Mouse (Mus musculus) spleen, postnatal 10 days (tissue): ENCODE measurements around the gene Slc22a23.

Experiments
- DNase-seq, 2 experiments: peaks; one replicate each; pipeline ENCODE4 v3.0.0; 2021 to 2022; ENCODE audit warnings: low spot score in 2 of 2

The Slc22a23 gene

DNA sequence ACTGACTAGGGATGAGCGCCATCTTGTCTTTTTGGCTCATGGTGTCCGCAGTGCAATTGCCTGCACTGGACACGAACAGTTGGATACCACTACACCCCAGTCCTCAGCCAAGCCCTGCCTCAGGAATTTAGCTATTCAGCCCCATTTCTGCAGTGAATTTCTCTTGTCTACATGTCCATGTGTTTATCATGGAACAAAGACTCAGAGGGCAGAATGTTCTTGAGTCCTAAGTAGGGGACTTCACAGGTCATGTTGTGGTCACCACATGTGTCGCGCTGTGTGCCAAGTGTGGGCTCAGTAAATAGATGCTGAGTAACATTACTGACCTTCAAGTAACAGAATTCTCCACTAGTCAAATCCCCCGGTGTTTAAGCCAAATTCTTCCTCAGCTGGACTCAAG lies 109.9 kb downstream of the Slc22a23 start:
- no peak for DNase-seq

DNA sequence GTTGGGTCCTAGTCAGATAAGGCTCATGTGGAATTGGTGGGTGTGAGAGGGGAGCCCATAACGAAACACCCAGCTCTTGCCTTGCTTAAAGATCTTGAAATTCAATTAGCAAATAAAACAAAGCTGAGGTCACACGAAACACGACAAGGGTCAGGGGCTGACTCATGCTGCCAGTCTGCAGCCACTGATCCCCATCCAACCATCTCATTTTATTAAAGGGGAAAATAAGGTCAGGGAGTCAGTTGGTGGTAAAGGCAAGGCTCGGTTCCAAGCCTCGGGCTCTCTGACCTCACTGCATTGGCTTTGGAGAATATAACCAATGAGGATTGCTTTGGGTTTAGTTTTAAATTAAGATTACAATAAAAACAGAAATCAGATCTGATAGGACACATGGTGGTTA lies 110.5 kb downstream of the Slc22a23 start:
- DNase-seq = no peak

DNA sequence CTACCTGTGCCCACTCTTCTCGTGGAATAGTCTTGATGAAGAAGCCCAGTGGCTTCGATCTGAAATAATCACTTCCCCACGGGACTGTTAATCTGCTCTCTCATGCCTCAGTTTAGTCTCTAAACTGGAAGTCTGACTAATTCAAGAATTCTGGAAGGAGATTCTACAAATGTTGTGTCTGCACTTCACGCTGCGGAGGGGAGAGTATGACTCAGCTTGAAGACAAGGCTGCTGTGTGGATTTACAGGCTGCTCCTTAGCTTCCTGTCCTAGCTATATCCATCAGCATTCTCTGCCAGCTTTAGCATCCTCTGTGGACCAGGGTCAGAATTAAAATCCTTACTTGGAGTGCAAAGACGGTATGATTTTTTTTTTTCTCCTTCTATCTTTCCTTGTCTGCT lies 112.0 kb downstream of the Slc22a23 start:
- no peak for DNase-seq

DNA sequence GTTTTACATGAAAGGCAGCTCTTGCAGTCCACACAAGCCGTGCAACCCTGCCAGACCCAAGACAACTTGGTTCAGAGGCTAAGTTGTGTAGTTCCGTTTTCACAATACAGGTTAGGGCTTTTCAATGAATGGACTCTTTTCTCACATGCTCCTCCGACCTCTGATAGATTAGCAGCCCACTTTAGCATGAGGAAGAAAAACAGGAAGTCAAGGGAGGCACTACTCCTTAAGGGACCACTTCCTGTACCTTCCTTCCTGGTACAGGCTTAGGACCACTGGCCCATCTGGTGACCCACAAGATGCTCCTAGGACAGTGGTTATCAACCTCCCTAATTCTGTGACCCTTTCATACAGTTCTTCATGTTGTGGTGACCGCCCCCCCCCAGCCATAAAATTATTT lies 116.1 kb downstream of the Slc22a23 start:
- DNase-seq = no peak

DNA sequence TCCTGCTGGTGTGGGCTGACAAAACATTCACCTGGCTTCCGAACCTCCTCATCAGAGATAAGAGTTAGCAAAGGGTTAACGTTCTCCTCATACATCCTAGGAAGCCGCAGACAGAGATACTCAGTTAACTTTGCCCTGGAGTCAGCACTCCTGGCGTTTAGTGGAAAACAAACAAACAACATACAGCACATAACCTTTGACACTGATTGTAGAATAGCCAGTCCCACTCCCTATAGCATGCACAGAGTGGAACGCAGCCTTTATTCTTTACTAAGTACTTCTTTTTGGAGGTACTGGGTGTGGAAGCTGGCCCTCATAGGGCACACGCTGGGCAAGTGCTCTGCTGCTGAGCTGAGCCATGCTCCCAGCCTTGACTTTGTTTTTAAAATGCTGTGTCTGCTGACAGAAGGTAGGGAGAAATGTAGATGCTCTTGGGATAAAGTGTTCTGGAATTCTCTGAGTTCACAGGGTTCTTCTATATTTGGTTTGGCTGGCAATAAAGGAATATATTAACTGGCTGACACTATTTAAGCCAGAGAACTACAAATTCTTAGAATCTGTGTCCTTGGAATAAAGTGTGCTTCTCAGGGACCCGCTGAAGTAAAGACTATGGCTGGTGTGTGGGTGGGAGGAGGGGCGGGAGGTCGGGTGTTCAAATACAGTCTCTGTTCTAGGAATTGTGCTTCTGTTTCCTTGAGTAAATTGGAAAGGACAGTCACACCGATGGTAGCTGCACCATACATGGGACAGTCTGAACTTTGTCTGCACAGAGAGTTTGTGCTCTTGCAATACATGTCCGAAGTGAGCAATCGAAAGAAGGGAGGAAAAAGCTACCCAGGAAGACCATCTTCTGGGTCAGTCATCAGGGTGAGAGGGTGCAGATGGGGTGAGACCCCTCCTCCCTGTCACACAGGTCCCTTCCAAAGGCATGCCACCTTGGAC lies 117.0 kb downstream of the Slc22a23 start:
- no peak for DNase-seq

DNA sequence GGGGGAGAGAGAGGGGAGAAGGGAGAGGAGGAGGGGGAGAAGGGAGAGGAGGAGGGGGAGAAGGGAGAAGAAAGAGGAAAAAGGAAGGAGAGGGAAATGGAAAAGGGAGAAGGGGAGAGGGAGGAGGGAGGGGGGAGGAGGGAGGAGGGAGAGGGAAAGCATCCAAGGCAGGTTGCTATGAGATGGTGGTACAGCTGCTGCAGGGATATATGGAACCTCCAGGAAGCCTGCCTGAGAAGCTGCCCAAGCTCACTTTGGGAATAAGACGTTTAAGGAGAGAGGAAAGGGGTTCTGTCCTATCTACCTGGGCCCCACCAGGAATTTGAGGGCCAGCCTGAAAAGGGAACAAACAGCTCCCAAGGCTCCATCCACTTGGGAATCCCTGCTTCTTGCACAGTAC lies 118.0 kb downstream of the Slc22a23 start:
- no peak for DNase-seq

DNA sequence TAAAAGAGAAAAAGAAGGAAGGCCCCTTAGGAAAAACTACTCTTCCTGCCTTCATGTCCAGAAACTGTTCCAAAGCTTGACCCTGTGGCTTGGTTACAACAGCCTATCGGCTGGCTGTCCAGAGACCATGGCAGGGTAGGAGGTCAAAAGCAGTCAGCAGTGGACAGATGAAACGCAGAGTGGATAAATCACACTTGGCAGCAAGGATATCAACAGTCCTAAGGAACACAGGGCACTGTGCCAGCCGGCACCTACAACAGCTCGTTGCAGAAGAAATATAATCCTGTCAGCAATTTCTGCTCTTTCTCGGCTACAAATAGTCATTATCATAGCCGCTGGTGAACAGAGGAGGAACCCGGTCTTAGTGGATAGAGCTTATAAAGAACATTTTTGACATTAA lies 122.0 kb downstream of the Slc22a23 start:
- DNase-seq = no peak

DNA sequence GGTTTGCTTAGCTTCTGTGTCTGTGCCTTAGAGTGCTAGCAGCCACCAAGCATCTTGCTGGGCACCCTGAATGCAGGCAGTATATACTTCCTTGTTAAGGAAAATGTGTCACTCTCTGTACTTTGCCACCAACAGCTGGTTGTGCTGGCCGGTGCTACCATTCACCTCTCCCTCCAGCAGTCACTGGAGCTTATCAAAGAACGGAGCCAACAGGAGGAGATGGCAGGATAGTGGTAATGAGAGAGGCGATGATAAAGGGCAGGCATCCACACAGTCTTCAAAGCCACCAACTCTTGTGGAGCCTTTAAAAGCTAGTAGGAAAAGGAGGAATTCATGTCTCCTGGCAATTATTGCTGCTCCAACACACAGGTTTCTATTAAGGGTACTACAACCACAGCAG lies 125.3 kb downstream of the Slc22a23 start:
- no peak for DNase-seq

DNA sequence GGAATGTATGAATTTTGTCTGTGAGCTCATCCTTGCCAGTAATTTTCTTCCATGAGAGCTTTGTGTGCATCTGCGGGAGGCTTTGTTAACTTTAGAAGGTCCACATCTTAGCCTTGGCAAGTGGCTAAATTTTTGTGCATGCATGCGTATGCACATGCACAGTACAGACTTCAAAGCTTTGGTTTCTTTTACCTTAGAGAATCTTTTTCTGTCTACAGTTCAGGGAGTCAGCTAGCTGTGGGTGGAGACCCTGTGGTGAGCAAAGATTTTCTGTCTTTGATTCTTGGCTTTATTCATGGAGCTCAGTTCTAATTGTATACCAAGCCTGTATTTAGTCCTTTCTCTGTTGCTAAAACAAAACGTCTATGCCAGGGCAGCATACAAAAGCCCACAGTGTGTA lies 126.2 kb downstream of the Slc22a23 start:
- DNase-seq = no peak

DNA sequence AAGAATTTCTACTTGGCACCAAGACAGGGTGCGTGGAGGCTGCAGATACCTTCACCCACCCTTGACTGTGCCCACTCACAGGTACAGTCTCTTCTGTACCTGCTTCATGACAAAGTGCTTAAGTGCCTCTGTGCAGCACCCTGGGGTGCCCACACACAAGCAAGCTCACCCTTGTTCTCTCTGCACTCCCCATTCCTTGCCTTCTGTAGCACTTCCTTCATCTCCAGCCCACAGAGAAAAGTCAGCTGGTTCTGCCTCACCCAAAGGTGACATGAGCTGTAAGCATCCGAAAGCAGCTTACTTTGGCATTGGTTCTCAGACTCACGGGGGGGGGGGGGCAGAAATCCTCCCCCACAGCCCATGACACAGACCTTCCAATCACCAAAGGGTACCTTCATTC lies 130.1 kb downstream of the Slc22a23 start:
- DNase-seq = no peak

DNA sequence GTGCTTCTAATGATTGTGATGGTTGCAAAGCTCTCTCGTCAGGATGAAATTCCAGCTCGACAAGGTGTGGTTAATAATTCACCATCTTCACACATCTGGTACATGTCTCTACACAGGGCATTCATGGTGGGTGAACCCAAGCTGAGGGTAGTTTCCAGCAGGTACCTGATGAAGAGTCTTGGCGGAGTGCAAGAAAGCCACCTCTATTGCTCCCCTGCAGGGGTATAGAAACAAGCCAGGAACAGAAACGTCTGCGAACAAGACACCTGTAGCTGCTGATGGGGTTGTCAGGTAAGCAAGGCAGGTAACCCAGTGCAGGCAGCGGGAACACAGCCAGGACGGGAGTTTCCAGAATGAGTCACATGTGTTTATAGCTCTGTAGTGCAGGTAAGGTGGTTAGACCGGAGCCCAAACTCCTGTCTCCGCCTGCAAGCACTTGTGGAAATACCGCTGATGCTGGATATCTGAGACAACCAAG lies 132.2 kb downstream of the Slc22a23 start:
- no peak for DNase-seq

DNA sequence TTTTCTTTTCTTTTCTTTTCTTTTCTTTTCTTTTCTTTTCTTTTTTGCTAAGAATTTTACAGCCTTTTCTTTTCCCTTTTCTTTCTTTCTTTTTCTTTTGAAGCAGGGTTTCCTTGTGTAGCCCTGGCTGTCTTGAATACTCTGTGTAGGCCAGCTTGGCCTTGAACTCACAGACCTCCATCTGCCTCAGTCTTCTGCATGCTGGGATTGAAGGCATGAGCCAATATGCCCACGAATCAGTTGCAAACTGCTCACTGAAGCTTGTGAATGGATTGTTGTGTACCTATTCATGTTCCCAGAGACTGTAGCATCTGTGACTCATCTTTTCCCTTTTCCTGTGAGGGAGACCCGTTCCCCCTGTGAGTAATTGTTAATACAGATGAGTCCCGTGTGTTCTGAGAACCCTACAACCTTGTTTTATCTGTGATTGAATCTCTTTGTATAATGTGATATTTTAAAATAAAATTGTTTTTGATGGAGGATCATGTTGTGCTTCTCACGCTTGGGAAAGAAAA lies 133.7 kb downstream of the Slc22a23 start:
- no peak for DNase-seq

DNA sequence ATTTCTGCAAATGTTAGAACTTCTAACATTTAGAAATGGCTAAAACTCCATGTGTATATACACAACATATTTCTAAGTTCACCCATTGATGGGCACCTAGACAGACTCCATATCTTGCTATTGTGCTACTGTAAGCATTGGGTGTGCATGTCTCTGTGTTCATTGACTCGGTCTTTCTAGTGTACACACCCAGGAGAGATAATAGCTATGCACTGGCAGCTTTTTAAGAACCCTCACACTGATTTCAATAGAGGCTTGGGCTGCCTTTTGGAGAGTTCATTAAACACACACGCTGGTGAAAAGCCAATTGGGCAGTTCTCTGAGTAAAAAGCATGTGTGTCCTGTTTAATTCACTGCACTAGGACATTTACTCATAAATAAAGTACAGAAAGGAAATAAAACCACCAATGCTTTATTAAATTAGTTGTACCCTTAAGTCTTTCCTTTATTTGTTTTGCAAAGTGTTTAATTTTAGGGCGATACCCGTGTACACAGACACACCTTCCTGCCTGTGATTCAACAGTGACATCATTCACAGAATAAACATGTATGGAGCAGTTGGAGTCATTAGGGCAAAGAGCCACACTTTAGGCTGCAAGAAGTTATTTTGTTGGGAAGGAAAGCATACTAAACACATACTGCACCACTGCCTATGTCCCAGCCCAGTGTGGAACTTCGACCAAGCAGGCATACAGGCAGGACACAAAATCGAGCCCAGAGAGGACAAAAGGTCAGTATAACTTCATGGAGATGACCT lies 137.1 kb downstream of the Slc22a23 start:
- DNase-seq = no peak

DNA sequence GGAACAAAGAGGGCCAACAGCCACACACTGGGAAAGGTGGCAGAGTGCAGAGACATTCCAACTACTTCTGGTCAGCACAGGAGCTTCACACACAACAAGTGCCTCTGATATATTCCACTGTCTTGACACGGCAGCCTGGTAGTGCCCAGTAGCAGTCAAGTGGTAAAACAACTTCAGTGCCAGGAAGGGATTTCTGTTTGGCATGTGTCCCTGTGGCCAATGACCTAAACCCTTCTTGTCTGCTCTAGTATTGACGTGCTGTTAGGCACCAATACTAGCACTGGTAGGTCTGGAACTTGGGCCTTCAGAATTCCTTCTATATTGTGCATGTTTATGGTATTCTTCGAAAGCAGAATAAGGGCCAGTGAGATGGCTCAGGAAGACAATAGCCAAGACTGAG lies 139.8 kb downstream of the Slc22a23 start:
- DNase-seq = no peak

DNA sequence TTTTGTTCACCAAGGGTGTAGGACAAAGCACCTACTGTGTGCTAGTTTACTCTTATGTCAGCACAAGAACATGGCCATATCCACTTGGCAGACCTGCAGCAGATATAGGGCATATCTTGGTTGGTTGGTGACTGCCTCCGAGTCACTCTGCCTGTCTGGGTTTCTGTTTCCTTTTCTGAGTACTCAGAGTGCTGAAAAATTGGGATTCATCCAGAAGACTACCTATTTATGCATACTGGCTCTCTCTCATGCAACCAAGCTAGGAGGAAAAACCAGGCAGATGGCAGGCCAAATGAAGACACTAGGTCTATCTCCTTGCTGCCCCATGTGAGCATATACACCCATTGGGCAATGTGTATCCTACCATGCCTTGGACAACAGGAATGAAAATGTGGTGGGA lies 149.3 kb downstream of the Slc22a23 start:
- no peak for DNase-seq

DNA sequence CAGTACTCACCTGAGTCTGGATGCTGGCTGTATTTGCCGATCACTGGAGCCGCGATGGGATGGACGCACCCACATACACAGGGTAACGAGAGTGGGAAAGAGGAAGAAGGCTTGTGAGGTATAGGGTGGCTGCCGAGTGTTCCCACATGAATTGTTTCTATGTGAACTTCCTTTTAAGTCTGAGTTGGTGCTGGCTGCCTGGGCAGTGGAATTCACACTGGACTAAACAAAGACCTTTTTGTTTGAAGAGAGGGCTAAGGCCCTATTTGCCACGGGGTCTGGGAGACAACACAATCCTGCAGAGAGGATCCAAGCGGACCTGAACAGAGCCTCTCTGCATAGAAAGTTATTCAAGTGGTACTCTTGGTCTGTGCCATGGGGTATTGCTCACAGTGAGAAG lies 151.6 kb downstream of the Slc22a23 start:
- DNase-seq = no peak

DNA sequence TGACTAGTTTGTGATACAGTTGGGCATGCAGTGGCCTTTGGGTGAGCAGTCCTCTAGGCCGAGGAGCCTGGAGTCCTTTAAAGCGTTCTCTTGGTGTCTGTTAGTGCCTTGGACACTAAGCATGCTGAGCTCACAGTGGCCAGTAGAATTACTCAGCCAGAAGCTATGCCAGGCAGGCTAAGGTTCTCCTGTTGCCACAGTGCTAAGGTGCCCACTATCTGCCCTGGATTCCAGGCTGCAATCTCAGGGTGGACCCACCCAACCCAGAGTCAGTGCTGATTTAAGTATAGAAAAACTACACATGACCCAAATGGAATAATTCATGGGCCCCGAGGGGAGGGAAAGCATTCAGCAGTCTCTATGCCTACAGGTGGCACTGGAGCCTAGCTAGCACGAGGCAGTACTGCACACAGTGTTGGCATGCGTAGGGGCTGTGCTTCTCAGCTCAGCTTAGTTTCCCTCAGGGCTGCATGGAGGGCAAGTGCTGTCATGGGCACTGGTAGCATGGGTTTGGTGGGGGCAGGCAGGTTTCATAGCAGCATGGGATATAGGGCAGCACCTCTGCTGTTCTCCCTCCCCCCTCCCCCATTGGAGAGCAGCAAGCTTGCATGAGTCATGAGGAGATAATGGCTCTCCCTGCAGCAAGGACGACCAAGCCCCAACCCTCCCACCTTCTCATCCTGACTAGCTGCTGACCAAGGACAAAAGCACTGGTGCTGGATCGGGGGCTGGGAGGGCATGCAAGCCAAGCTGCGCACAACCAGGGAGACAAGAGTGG lies 152.4 kb downstream of the Slc22a23 start:
- no peak for DNase-seq

DNA sequence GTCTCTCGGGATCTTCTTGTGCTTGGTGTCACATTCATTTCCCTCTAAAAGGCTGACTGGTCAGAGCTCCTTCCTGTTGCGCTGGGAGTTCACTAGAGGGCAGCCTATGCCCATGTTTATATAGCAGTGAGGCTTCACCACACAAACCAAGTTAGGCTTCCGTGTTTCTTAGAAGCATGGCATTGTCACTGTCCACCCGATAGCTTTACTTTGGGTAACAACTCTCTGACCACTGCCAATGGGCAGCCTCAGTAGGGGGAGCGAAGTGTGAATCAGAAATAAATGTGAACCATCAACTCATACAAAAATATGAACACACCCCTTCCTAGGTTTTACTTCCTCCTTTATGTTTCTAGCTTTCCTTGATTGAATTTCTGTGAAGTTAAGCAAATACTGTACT lies 157.4 kb downstream of the Slc22a23 start:
- peak; percentile 42 to 60 for DNase-seq

DNA sequence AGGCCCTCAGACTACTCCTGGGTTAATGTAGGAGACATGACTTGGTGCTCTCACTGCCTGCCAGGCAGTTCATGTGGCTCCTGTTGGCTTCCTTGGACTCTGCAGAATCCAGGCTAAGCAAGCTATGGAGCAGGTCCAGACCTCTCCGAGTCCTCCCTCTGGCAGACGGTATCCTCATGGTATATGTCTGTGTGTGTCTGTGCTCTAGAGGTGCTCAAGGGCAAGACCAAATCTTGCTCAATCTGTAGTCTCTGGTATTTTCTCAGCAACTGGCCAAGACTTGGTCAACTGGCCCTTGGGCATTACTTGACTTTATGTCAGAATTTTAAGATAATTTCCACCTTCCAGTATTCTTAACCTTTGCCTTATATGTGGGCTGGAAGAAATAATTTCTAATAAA lies 159.6 kb downstream of the Slc22a23 start:
- no peak for DNase-seq

DNA sequence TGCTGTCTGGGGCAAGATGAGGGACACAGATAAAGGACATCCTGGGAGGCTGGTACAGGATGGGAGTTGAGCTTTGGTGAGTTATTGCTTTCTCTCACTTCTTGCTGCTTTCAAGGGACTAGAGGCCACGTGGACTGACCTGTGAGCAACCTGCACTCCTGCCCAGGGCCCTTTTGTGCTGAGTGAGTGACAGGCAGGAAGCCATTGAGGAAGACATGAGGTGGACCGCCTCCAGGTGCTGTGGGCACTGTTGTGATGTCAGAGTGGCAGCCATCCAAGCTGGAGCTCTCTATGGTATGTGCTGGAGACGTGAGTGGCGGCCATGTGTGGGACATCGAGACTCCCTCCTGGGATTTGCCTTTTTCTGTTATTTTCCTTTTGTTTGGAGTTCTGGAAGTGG lies 163.4 kb downstream of the Slc22a23 start:
- no peak for DNase-seq

DNA sequence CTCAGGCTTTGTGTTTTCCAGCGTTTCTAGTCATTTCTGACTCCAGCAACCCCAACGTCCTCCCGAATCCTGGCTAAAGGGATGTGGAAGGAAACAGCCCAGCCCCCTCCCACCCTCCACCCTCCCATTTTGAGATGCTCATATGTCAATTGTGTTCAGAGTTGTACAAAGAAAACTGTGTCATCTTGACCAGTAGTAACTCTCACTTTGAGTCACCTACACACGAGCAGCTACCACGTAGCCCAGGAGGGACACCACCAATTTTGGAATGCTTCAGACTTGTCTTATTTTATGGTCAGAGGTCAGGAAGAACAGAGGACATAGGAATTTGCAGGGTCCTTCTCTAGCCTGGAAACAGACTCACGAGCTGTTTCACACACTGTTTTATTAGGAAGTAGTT lies 171.0 kb downstream of the Slc22a23 start:
- DNase-seq = no peak
